Mouse (Mus musculus) liver, embryonic 12.5 days (tissue): ENCODE results near the gene Olfr1423. TPM values are rescaled to one million over a fixed set of nuclear protein-coding genes. Genes with fewer than 3 reads are reported as not detected.
"Not testable (repeated sequence)": the region's sequence is repeated elsewhere in the genome, so short reads cannot be mapped to it uniquely, and the experiment has no call there.

Source experiments
- ATAC-seq: fragments of 200-750 bp; cut with Nextera tagmentation; 2 replicates; pipeline ENCODE4 v1.8.0; 2017; ENCODE audit warnings: moderate number of reproducible peaks, mild to moderate bottlenecking, moderate library complexity
- H3K27ac ChIP-seq: fragments of 300-500 bp; sonication (generic); 2 replicates; pipeline ENCODE4 v1.5.1; 2016; ENCODE audit warnings: mild to moderate bottlenecking
- H3K27me3 ChIP-seq: fragments of 300-500 bp; sonication (generic); replicated peaks from 2 replicates; pipeline ENCODE4 v1.6.1; 2016; ENCODE audit warnings: mild to moderate bottlenecking, moderate library complexity
- H3K36me3 ChIP-seq: fragments of 300-500 bp; sonication (generic); 2 replicates; pipeline ENCODE4 v1.6.1; 2016; ENCODE audit warnings: mild to moderate bottlenecking, moderate library complexity
- H3K4me1 ChIP-seq: fragments of 300-500 bp; sonication (generic); 2 replicates; pipeline ENCODE4 v1.6.1; 2016
- H3K4me2 ChIP-seq: fragments of 300-500 bp; sonication (generic); 2 replicates; pipeline ENCODE4 v1.6.1; 2016; ENCODE audit warnings: mild to moderate bottlenecking, moderate library complexity
- H3K4me3 ChIP-seq: fragments of 300-500 bp; sonication (generic); 2 replicates; pipeline ENCODE4 v1.5.1; 2016; ENCODE audit warnings: mild to moderate bottlenecking, moderate library complexity
- H3K9ac ChIP-seq: fragments of 300-500 bp; sonication (generic); 2 replicates; pipeline ENCODE4 v1.6.1; 2016; ENCODE audit warnings: mild to moderate bottlenecking, moderate library complexity
- H3K9me3 ChIP-seq: fragments of 300-500 bp; sonication (generic); replicated peaks from 2 replicates; pipeline ENCODE4 v1.6.1; 2016; ENCODE audit warnings: mild to moderate bottlenecking, moderate library complexity
- WGBS: fragments of 180-500 bp; shearing (Covaris S2); methylation state at CpG from one replicate; pipeline ENCODE4 v1.1.7; 2016; ENCODE audit not compliant: insufficient replicate concordance; 5-methylcytosine and 5-hydroxymethylcytosine counted together
- polyA plus RNA-seq: library from polyadenylated mRNA; unstranded; fragments of >200 nt; fragmentation: Nextera tagmentation; extraction: Ambion mirVana; gene quantifications from 2 replicates; pipeline ENCODE4 v1.2.1, GENCODE M21; 2016

The Olfr1423 gene
- 0.02 TPM in 1 of 2 replicates, not detected in the other for polyA plus RNA-seq

DNA sequence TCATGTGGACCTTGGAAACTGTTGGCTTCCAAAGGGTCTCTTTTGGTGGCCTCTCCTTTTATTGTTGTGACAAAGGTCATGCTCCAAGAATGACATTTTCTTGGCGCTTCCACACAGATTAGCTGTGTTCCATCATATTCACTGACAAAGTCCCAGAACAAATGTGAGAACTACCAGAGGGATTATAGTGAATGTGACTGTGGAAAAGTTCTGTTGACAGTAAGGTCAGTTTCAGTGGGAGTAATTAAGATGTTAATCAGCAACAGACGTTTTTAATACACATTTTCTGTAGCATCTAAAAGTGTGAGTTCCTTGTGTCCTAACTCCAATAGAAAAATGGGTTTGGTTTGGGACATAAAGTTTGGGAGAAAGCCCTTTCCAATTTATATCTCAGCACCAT, at the start of gene Olfr1423:
TSS of gene Olfr1423 (minus strand) at position 101 of the 400 bp plus-strand sequence.
- 42% methylated on average over 2 of the region's 2 CpGs for WGBS
- Histone ChIP-seq H3K4me2 (no peak within 1 kb of the TSS), H3K36me3 (no peaks in the 10 kb centered on the region), H3K27me3 (no peaks in the 10 kb centered on the region), H3K4me3 (no peak within 1 kb of the TSS), H3K9ac (no peak within 1 kb of the TSS), H3K9me3 (no peaks in the 10 kb centered on the region), H3K27ac (no peak within 1 kb of the TSS), H3K4me1 (no peaks in the 10 kb centered on the region)
- ATAC-seq = no peak

DNA sequence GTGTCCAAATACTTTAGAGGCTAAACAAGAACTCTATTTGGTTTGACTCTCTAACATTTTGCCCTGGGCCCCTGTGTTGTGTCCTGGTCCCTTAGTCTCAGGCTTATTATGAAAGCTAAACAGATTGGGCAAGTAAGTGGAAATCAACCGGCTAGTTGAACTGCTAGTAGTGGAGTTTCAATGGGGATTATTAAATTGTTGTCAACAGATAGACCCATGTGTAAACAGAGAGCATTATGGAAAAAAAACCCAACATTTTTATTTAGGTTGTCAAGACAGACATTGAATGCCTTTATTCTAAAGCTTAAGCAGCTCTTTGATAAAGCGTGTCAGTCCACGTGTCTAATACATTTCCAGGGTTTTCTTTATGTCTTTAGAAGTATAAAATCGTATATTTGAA, 36.5 kb upstream of the Olfr1423 start, which contains the start of gene Olfr1425:
TSS of gene Olfr1425 (minus strand) at position 101 of the 400 bp plus-strand sequence.
- H3K27ac ChIP-seq, H3K27me3 ChIP-seq: not testable (repeated sequence)
- 71% methylated on average over 4 of the region's 4 CpGs for WGBS

DNA sequence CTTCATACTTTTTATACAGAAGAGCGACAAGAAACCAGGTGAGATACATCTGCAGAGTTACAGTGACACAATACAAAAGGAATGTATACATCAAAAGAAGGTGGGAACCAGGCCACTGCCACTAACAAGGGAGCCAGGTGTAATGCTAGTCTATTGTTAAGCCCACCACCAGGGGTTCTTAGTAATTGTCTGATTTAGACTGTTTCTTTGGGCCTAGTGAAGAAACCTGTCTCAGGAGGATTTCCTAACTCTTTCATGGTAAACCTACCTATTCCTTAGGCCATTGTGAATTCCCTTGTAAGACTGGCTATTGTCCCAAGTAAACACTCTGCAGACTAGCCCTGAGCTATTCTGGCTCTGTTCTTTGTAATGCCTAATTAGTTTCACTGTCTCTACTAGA, 28.4 kb upstream of the Olfr1423 start:
- H3K9ac ChIP-seq, H3K27me3 ChIP-seq, H3K27ac ChIP-seq, H3K36me3 ChIP-seq, H3K4me1 ChIP-seq, H3K4me3 ChIP-seq, ATAC-seq, H3K9me3 ChIP-seq, H3K4me2 ChIP-seq: not testable (repeated sequence)
- 45% methylated on average over 1 of the region's 1 CpGs for WGBS

More for the DNA sequence above, 36.5 kb upstream of the Olfr1423 start, which contains the start of gene Olfr1425:
- H3K9me3 ChIP-seq, H3K9ac ChIP-seq, H3K4me2 ChIP-seq, H3K4me1 ChIP-seq, H3K36me3 ChIP-seq, ATAC-seq, H3K4me3 ChIP-seq: not testable (repeated sequence)

DNA sequence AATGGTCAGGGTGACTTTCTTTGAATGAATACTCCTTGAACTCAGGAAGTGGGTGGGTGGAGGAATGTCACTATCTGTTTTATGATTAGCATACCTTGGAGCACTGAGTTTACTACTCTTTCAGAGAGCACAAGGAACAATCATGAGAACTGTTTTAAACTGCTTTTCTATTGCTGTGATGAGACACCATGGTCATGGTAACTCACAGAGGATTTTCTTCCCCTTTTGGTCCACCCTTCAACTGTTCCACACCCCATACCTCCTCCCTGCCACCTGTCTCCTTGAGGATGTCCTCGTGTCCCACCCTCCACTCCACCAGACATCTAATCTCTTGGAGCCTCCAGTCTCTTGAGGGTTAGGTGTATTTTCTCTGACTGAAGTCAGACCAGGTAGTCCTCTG, 26.7 kb upstream of the Olfr1423 start:
- not testable (repeated sequence) for H3K4me3 ChIP-seq

DNA sequence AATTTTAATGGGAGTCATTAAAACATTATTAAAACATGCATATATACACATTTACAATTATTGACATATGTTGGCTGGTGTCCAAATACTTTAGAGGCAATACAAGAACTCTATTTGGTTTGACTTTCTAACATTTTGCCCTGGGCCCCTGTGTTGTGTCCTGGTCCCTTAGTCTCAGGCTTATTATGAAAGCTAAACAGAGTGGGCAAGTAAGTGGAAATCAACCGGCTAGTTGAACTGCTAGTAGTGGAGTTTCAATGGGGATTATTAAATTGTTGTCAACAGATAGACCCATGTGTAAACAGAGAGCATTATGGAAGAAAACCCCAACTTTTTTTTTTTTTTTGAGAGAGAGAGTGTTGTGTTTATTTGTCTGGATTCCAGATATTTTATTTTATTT, 21.5 kb upstream of the Olfr1423 start, which contains the start of gene Olfr1424:
TSS of gene Olfr1424 (minus strand) at position 101 of the 400 bp plus-strand sequence.
- ATAC-seq, H3K27me3 ChIP-seq, H3K36me3 ChIP-seq, H3K4me2 ChIP-seq, H3K4me1 ChIP-seq, H3K27ac ChIP-seq, H3K4me3 ChIP-seq, H3K9me3 ChIP-seq, H3K9ac ChIP-seq: not testable (repeated sequence)
- 67% methylated on average over 1 of the region's 1 CpGs for WGBS

More for the DNA sequence above, 26.7 kb upstream of the Olfr1423 start:
- 44% methylated on average over 1 of the region's 1 CpGs for WGBS
- not testable (repeated sequence) for H3K27me3 ChIP-seq, H3K4me1 ChIP-seq, H3K27ac ChIP-seq, H3K9me3 ChIP-seq, H3K9ac ChIP-seq, H3K4me2 ChIP-seq, H3K36me3 ChIP-seq, ATAC-seq

DNA sequence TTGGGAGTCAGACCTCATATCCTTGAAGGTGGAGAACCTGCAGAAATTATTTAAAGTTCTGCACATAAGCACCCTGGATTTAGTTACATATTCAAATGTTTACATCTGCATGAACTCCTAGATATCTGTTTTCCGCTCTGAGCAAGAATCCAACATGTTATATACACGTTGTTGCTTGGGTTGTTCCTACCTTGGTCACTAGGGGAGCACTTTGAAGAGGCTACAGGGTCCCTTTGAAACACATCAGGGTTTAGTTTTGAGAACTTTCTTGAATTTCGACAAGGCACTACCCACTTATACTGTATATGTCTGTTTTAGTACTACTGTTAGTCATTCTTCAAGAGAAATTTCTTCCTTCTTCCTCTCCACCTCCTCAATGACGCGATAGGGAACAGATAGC, 2.0 kb upstream of the Olfr1423 start:
- no peaks in the 10 kb centered on the region for H3K9me3 ChIP-seq
- no peaks in the 10 kb centered on the region for H3K4me1 ChIP-seq
- H3K4me2 ChIP-seq = no peak overlapping the region
- no peak overlapping the region for H3K27ac ChIP-seq
- H3K4me3 ChIP-seq = no peak overlapping the region
- no peak for ATAC-seq
- H3K27me3 ChIP-seq = no peaks in the 10 kb centered on the region
- no peaks in the 10 kb centered on the region for H3K36me3 ChIP-seq
- H3K9ac ChIP-seq = no peak overlapping the region
- WGBS = 77% methylated on average over 5 of the region's 5 CpGs

DNA sequence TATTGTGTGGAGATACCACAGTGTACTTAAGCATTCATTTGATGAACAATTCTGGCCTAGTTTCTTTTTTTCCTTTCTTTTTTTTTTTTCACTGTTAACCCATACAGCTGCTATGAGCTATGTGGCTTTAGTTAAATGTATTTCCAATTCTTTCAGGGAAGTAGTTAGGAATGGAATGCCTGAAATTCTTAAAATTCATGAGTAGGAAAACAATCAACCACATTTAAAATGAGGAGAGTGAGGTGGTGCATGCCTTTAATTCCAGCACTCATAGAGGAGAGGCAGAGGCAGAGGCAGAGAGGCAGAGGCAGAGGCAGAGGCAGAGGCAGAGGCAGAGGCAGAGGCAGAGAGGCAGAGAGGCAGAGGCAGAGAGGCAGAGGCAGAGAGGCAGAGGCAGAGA, 3.4 kb downstream of the Olfr1423 start:
- Histone ChIP-seq H3K27ac (no peak overlapping the region), H3K4me1 (no peaks in the 10 kb centered on the region), H3K36me3 (no peaks in the 10 kb centered on the region), H3K4me2 (no peak overlapping the region), H3K9me3 (no peaks in the 10 kb centered on the region), H3K27me3 (no peaks in the 10 kb centered on the region), H3K9ac (no peak overlapping the region), H3K4me3 (no peak overlapping the region)
- no peak for ATAC-seq

DNA sequence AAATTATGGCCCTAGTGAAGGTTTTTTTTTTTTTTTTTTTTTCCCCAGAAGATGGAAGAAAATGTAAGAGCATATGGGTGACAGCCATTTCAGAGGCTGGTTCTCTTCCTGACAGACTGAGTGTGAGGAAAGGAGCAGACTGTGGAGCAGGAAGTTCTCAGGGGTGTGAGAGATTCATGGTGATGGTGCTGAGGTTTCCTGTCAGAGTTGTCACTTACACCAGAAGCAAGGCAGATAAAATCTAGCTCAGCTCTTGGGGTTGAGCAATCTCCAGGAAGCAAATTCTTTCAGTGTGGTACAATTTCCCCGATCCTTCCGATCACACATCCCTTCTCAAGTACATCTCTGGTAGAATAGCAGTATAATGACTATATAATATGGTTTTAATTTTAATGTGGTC, 14.5 kb downstream of the Olfr1423 start:
- Histone ChIP-seq H3K4me1 (0 out of 2 replicates have a peak, but pooled peaks cover 9% of the 10 kb centered on the region), H3K9ac (no peak overlapping the region), H3K27me3 (no peaks in the 10 kb centered on the region), H3K27ac (no peak overlapping the region), H3K4me3 (no peak overlapping the region), H3K36me3 (no peaks in the 10 kb centered on the region), H3K9me3 (no peaks in the 10 kb centered on the region), H3K4me2 (no peak overlapping the region)
- 15% methylated on average over 2 of the region's 2 CpGs for WGBS
- no peak for ATAC-seq

DNA sequence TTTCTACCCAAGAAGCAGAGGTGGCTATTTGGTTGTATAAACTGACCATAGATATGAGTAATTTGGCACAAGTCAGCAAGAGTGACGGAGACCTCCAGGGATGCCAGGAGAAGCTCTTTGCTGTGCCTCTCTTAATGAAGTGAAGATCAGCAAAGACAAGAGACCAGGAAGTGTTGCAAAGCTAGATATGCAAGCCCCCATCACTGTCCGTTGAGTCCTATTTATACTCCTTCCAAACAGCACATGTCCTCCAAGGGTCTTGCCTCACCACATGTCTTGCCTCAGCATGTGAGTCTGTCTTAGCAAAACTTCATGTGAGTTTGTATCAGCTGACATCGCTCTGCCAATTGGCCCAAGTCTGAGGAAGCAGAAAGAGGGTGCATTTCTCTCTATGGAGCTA, 15.8 kb downstream of the Olfr1423 start:
- no peak overlapping the region for H3K4me2 ChIP-seq
- no peak overlapping the region for H3K4me3 ChIP-seq
- no peaks in the 10 kb centered on the region for H3K27me3 ChIP-seq
- no peak overlapping the region for H3K9ac ChIP-seq
- ATAC-seq = no peak
- 37% methylated on average over 3 of the region's 3 CpGs for WGBS
- no peaks in the 10 kb centered on the region for H3K36me3 ChIP-seq
- H3K27ac ChIP-seq = no peak overlapping the region
- H3K9me3 ChIP-seq = no peaks in the 10 kb centered on the region
- H3K4me1 ChIP-seq = 0 out of 2 replicates have a peak, but pooled peaks cover 9% of the 10 kb centered on the region

DNA sequence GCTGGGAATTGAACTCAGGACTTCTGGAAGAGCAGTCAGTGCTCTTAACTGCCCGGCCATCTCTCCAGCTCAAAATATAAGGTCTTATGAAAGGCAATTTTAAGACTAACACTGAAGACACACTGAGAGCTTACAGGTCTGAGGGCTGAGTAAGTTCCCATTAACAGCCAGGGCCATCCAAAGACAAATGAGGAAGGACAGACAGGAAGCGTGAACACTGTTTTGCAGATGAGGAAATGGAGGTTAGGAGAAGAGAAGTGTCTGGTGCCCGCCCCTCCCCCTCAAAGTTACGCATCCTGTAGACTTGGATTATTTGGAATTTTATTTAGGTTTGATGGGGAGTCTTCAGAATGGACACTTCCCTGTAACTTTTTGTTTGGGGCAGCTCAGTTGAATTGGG, 17.0 kb downstream of the Olfr1423 start:
- Histone ChIP-seq H3K9me3 (no peaks in the 10 kb centered on the region), H3K4me1 (0 out of 2 replicates have a peak, but pooled peaks cover 9% of the 10 kb centered on the region), H3K27ac (no peak overlapping the region), H3K4me3 (no peak overlapping the region), H3K4me2 (no peak overlapping the region), H3K36me3 (no peaks in the 10 kb centered on the region), H3K9ac (no peak overlapping the region), H3K27me3 (no peaks in the 10 kb centered on the region)
- 44% methylated on average over 4 of the region's 4 CpGs for WGBS
- no peak for ATAC-seq

DNA sequence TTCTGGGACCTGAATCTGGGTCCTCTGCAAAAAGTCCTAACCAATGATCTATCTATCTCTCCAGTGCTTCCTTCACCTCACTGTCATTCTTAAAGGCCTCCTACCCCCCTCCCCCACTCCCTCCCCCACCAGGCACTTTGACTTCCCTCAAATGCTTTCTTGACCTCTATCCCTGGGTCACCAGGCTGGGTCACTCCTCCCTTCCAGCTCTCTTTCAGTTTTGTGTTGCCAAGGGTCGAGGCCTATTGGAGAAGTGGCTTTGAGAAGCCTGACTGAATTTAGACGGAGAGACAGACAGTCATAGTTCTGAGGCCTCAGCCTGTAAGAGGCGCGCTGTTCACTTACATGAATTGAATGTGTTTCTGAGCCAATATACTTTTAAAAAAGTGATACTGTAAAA, 24.9 kb downstream of the Olfr1423 start:
- 82% methylated on average over 4 of the region's 4 CpGs for WGBS
- no peak overlapping the region for H3K27ac ChIP-seq
- H3K36me3 ChIP-seq = no peaks in the 10 kb centered on the region
- no peak overlapping the region for H3K9ac ChIP-seq
- H3K4me1 ChIP-seq = peaks cover 7% of the 10 kb centered on the region; the same call in 1 of the 2 replicates
- no peaks in the 10 kb centered on the region for H3K27me3 ChIP-seq
- no peak for ATAC-seq
- H3K9me3 ChIP-seq = no peaks in the 10 kb centered on the region
- H3K4me2 ChIP-seq = no peak overlapping the region
- no peak overlapping the region for H3K4me3 ChIP-seq

DNA sequence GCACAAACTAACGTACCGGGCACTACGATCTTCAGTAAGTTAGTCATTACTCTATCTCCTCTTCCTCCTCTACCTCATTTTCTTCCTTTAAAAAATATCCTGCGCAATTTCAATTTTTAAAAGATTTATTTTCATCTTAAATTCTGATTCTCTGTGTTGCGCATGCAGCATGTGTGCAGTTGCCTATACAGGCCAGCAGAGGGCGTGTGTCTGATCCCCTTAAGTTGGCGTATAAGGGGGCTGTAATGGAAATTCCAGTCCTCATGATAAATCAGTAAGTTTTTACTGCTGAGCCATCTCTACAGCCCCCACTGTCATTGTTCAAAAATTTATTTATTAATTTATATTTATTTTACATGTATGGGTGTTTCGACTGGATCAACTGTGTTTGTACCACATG, 25.4 kb downstream of the Olfr1423 start:
- no peaks in the 10 kb centered on the region for H3K9me3 ChIP-seq
- H3K4me2 ChIP-seq = no peak overlapping the region
- no peak overlapping the region for H3K9ac ChIP-seq
- H3K27me3 ChIP-seq = no peaks in the 10 kb centered on the region
- H3K4me3 ChIP-seq = no peak overlapping the region
- H3K36me3 ChIP-seq = no peaks in the 10 kb centered on the region
- peaks cover 7% of the 10 kb centered on the region; the same call in 1 of the 2 replicates for H3K4me1 ChIP-seq
- no peak for ATAC-seq
- 64% methylated on average over 8 of the region's 8 CpGs for WGBS
- no peak overlapping the region for H3K27ac ChIP-seq

DNA sequence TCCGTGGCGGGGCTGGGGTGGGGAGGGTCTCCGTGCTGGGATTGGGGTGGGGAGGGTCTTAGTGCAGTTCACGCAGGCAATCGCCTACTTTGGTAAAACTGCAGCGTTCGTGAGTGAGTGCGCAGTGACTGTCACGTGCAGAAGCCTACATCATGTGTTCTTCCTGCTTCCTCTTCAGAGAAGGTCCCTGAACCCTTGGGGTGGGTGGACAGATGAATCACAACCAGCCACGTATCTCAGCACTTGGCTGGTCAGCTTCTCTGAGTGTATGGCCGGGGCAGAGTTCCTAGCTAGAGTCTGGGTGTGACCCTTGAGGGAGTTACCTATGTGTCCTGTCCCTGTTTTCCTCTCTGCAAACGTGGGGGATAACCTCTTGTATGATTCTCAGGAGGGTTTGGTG, 27.9 kb downstream of the Olfr1423 start:
- 0 out of 2 replicates have a peak overlapping the region, but pooled peaks have one; percentile 25 for H3K27ac ChIP-seq
- no peak for ATAC-seq
- no peaks in the 10 kb centered on the region for H3K36me3 ChIP-seq
- H3K27me3 ChIP-seq = no peaks in the 10 kb centered on the region
- H3K4me3 ChIP-seq = peak overlapping the region; percentile 67
- H3K4me2 ChIP-seq = peak overlapping the region; percentile 91
- H3K9ac ChIP-seq = peak overlapping the region; percentile 57
- no peaks in the 10 kb centered on the region for H3K9me3 ChIP-seq
- whole genome bisulfite sequencing = under 1% methylated on average over 12 of the region's 12 CpGs
- peaks cover 19% of the 10 kb centered on the region for H3K4me1 ChIP-seq
